Mouse (Mus musculus): ENCODE data around the gene Smndc1. TPM values are rescaled to one million over a fixed set of nuclear protein-coding genes. Genes with fewer than 3 reads are reported as not detected.

Smndc1 gene
- polyA plus RNA-seq, 1 experiment from 2014 or later: 41.2 TPM

DNA sequence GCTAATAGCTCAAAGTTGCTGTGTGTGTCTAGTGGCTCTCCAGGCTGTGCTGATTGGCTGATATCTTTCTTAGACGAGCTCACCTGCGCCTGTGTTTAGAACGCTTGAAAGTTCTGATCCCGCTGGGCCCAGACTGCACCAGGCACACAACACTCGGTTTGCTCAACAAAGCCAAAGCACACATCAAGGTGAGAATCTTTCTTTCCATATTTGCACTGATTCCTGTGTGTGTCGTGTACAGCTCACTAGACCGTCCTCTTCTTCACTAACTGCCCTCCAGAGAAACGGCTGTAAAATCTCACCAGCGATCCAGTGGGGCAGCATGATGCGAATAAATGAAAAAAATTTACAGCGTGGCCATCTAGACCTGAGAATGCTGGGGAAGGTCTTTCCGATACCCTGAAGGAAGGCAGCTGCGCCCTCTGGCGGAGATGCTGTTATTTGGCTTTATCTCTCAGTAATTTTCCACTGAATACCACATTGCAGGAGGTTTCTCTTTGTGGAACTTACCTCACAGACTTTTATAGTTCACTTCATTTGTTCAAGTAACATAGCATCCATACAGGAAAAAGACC lies 20.8 kb downstream of the Smndc1 start:
- Histone ChIP-seq H3K27ac (no peak overlapping the region), H3K4me1 (peaks cover 24% of the 10 kb centered on the region; the same call in 1 of the 2 replicates), H3K27me3 (ENCODE audit: low read depth, poor library complexity, severe bottlenecking) (no peaks in the 10 kb centered on the region), H3K4me3 (no peak overlapping the region), H3K9me3 (replicated peaks) (no peaks in the 10 kb centered on the region), H3K36me3 (peaks cover 39% of the 10 kb centered on the region)
- DNase-seq (ENCODE audit: low spot score): peak; percentile 87
- WGBS: 40% methylated on average over 14 of the region's 14 CpGs

- Histone ChIP-seq H3K27ac (no peak overlapping the region), H3K4me3 (no peak overlapping the region), H3K9me3 (replicated peaks) (no peaks in the 10 kb centered on the region), H3K4me1 (peaks cover 24% of the 10 kb centered on the region; the same call in 1 of the 2 replicates), H3K36me3 (peaks cover 24% of the 10 kb centered on the region), H3K27me3 (ENCODE audit: low read depth, poor library complexity, severe bottlenecking) (no peaks in the 10 kb centered on the region)
- DNase-seq (ENCODE audit: low spot score): no peak
- WGBS: 90% methylated on average over 7 of the region's 7 CpGs
Measured at GRCm38 (mm10) chr19:53366881-53367280, 23.5 kb downstream of the Smndc1 start.

GRCm38 (mm10) chr19:53366057-53366775 lies 24.2 kb downstream of the Smndc1 start:
- Histone ChIP-seq H3K9me3 (replicated peaks) (no peaks in the 10 kb centered on the region), H3K36me3 (peaks cover 17% of the 10 kb centered on the region), H3K4me3 (no peak overlapping the region), H3K27ac (no peak overlapping the region), H3K27me3 (ENCODE audit: low read depth, poor library complexity, severe bottlenecking) (no peaks in the 10 kb centered on the region), H3K4me1 (peaks cover 20% of the 10 kb centered on the region; the same call in 1 of the 2 replicates)
- DNase-seq (ENCODE audit: low spot score): peak; percentile 12
- 86% methylated on average over 11 of the region's 11 CpGs for WGBS

DNA sequence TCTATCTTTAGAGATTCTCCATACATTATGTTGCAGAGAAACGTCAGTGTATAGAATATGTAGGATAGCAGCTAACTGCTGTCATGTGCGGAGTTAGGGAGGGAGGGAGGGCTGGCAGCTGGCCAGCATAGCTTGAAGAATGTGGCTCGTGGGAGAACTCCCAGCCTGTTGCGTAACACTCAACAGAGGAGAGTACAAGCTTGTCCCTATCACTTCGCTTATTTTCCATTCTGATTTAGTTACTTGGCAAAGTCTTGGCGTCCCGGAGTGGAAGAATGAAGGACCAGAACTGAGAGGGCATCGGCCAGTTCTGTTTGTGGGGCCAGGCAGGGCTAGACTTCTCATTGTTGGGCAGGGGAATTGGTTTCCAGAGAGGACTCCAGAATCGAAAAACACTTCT lies 25.4 kb downstream of the Smndc1 start:
- no peak overlapping the region for H3K27ac ChIP-seq
- H3K4me3 ChIP-seq: no peak overlapping the region
- peak; percentile 31 for DNase-seq (ENCODE audit: low spot score)
- no peaks in the 10 kb centered on the region for H3K27me3 ChIP-seq (ENCODE audit: low read depth, poor library complexity, severe bottlenecking)
- H3K36me3 ChIP-seq: peaks cover 10% of the 10 kb centered on the region
- peaks cover 13% of the 10 kb centered on the region; the same call in 1 of the 2 replicates for H3K4me1 ChIP-seq
- WGBS: 78% methylated on average over 9 of the region's 9 CpGs
- H3K9me3 ChIP-seq (replicated peaks): no peaks in the 10 kb centered on the region

DNA sequence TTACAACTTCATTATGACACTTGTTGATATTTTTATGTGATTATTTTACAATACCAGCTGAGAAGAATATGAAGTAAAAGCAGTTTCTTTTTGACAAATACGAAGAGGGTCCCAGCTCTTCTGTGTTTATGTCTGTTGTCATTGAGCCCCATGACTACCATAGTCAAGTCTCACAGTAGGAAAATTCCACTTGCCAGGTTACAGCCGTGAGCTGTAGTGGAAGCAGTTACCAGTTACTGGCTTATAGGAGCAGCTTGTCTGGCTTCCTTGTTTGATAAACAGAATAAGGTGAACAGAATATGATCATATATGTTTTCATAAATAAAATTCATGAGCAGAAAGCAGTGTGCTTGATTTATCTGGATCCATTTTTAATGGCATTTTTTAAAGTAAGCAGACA lies 25.8 kb downstream of the Smndc1 start:
- H3K4me3 ChIP-seq: no peak overlapping the region
- H3K9me3 ChIP-seq (replicated peaks): no peaks in the 10 kb centered on the region
- H3K4me1 ChIP-seq: peaks cover 12% of the 10 kb centered on the region; the same call in 1 of the 2 replicates
- DNase-seq (ENCODE audit: low spot score): no peak
- H3K27me3 ChIP-seq (ENCODE audit: low read depth, poor library complexity, severe bottlenecking): no peaks in the 10 kb centered on the region
- no peak overlapping the region for H3K27ac ChIP-seq
- 95% methylated on average over 2 of the region's 2 CpGs for WGBS
- H3K36me3 ChIP-seq: peaks cover 10% of the 10 kb centered on the region

- no peak for DNase-seq (ENCODE audit: low spot score)
- 0 out of 2 replicates have a peak, but pooled peaks cover 3% of the 10 kb centered on the region for H3K4me1 ChIP-seq
- H3K9me3 ChIP-seq (replicated peaks): no peaks in the 10 kb centered on the region
- no peaks in the 10 kb centered on the region for H3K27me3 ChIP-seq (ENCODE audit: low read depth, poor library complexity, severe bottlenecking)
- H3K4me3 ChIP-seq: no peak overlapping the region
- 46% methylated on average over 2 of the region's 2 CpGs for WGBS
- no peak overlapping the region for H3K27ac ChIP-seq
- H3K36me3 ChIP-seq: peaks cover 10% of the 10 kb centered on the region
Measured at GRCm38 (mm10) chr19:53362967-53363366, 27.4 kb downstream of the Smndc1 start.

DNA sequence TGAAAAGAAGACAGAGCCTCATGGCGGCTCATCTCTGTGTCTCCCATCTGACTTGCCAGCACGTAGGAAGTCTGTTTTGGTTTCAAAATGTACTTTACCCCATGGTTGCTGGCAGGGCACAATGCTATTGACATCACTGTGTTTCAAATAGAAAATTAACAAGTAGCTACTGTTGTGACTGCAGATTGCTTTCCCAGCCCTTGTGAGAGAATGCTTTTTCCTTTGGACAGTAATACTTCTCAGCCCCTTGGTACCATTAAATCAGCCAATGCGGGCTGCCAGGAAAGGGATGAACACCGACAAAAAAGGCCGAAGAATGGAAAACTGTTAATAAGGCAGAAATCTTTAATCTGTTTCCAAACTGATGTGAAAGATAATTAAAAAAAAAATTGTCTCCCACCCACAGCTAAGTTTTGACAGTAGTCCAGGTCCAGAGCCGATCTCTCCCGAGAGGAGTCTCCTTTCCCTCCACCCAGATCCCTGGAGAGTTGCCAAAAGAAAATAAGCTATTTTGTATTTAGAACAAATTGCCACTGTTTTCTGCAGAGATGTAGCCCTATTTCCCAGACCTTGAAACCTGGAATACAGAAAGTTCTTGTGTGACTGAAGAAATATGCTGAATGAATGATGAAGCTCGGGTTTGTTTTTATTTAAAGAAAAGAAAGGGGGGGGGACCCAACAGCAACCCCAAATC lies 30.0 kb downstream of the Smndc1 start:
- Histone ChIP-seq H3K27ac (no peak overlapping the region), H3K36me3 (peaks cover 17% of the 10 kb centered on the region), H3K4me3 (no peak overlapping the region), H3K9me3 (replicated peaks) (no peaks in the 10 kb centered on the region), H3K4me1 (0 out of 2 replicates have a peak, but pooled peaks cover 3% of the 10 kb centered on the region), H3K27me3 (ENCODE audit: low read depth, poor library complexity, severe bottlenecking) (no peaks in the 10 kb centered on the region)
- DNase-seq (ENCODE audit: low spot score): no peak
- WGBS: 91% methylated on average over 8 of the region's 8 CpGs

DNA sequence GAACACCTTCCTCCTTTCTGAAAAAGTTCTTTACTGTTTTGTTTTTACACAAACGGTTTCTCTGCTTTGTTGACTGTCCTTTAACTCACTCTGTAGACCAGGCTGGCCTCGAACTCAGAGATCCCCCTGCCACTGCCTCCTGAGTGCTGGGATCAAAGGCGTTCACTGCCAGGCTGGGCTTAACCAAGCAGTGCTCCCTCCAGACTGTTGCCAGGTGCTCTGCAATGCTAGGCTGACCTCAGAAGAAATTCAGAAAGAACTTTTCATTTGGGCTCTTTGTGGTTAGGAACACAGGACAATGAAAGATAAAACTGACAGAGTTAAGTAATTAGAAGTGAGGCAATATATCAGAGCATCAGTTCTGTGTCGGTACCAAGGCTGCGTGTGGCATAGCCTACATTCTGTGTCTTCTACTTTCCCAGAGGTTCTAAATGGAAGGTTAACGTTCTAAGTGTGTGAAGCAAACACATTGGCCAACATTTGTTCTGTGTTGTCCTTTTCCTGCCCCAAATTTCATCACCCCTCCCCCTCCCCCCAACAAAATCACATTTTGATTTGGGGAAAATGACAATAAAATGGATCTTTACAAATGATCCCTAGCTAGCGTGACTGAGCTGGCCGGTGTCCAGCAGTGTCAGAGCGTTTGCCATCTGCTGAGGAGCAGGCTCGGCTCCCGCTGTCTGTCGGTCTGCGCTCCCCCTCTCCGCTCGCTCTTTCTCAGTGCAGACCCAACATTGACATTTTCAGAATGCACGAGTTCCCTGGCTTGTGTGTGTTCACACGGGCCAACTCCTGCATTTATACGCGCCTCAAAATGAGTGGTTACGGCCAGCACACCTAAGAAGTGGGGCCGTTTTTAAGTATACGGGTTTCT lies 31.0 kb downstream of the Smndc1 start:
- no peak overlapping the region for H3K4me3 ChIP-seq
- no peaks in the 10 kb centered on the region for H3K9me3 ChIP-seq (replicated peaks)
- DNase-seq (ENCODE audit: low spot score): no peak
- no peaks in the 10 kb centered on the region for H3K4me1 ChIP-seq
- 85% methylated on average over 22 of the region's 22 CpGs for WGBS
- H3K36me3 ChIP-seq: peaks cover 17% of the 10 kb centered on the region
- H3K27ac ChIP-seq: no peak overlapping the region
- no peaks in the 10 kb centered on the region for H3K27me3 ChIP-seq (ENCODE audit: low read depth, poor library complexity, severe bottlenecking)

DNA sequence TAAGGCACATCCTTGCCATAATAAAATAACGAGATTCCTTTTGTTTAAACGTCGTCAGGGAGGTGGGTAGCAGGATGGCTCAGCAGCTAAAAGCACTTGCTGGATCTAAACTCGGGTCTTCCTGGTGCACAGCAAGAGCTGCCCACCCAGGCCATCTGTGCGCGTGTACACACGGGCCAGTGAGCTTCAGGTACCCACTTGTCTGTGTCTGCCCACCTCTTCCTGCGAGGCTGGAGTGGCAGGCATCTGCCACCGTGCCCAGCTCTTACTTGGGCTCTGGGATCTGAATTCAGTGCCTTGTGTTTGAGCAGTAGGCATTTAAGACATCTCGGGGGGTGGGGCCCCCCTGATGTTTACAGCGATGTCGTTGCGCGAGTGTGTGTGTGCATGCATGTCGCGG lies 35.3 kb downstream of the Smndc1 start:
- DNase-seq (ENCODE audit: low spot score): no peak
- no peak overlapping the region for H3K4me3 ChIP-seq
- no peak overlapping the region for H3K27ac ChIP-seq

GRCm38 (mm10) chr19:53354271-53355000 lies 35.9 kb downstream of the Smndc1 start:
- no peaks in the 10 kb centered on the region for H3K4me1 ChIP-seq
- H3K27me3 ChIP-seq (ENCODE audit: low read depth, poor library complexity, severe bottlenecking): no peaks in the 10 kb centered on the region
- 86% methylated on average over 7 of the region's 7 CpGs for WGBS
- DNase-seq (ENCODE audit: low spot score): no peak
- H3K9me3 ChIP-seq (replicated peaks): no peaks in the 10 kb centered on the region
- peaks cover 29% of the 10 kb centered on the region for H3K36me3 ChIP-seq
- no peak overlapping the region for H3K27ac ChIP-seq
- H3K4me3 ChIP-seq: no peak overlapping the region

More for the DNA sequence above, 35.3 kb downstream of the Smndc1 start:
- no peaks in the 10 kb centered on the region for H3K27me3 ChIP-seq (ENCODE audit: low read depth, poor library complexity, severe bottlenecking)
- no peaks in the 10 kb centered on the region for H3K9me3 ChIP-seq (replicated peaks)
- no peaks in the 10 kb centered on the region for H3K4me1 ChIP-seq
- WGBS: 91% methylated on average over 16 of the region's 16 CpGs
- peaks cover 23% of the 10 kb centered on the region for H3K36me3 ChIP-seq

DNA sequence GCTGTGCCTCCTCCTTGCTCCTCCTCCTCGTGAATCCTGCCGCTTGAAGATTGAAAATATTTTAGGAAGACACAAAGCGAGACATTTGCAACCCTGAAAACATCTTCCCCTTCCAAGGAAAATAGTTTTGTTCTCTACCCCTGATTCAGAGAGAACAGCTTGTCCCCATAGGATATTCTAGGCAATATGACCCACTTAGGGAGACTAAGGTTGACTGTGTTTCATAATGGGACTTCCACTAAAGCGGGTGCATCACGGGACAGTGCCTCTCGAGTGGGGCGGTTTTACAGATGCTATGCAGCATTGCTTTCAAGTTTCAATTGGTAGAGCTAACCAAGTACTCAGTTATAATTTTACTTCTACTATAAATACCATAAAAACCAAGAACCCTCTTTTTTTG lies 36.5 kb downstream of the Smndc1 start:
- Histone ChIP-seq H3K27ac (no peak overlapping the region), H3K9me3 (replicated peaks) (no peaks in the 10 kb centered on the region), H3K36me3 (peaks cover 34% of the 10 kb centered on the region), H3K27me3 (ENCODE audit: low read depth, poor library complexity, severe bottlenecking) (no peaks in the 10 kb centered on the region), H3K4me3 (no peak overlapping the region), H3K4me1 (no peaks in the 10 kb centered on the region)
- no peak for DNase-seq (ENCODE audit: low spot score)
- 94% methylated on average over 7 of the region's 7 CpGs for WGBS

DNA sequence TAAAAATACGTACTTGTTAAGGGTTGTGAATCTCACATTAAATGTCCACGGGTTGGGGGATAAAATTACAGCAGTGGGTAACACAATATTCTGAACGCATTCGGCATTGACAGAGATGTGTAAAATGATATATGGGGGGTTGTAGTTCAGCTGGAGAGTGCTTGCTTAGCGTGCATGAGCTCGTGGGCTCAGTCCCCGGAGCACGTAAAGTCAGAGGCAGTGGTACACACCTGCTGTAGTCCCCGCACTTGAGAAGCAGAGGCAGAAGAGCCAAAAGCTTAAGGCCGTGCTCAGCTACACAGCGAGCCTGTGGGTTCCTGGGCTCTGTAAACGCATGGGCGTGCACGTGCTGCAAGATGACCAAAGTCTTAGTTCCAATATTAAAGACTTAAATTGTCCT lies 44.6 kb downstream of the Smndc1 start:
- no peak for DNase-seq (ENCODE audit: low spot score)
- Histone ChIP-seq H3K27me3 (ENCODE audit: low read depth, poor library complexity, severe bottlenecking) (no peaks in the 10 kb centered on the region), H3K4me3 (no peak overlapping the region), H3K9me3 (replicated peaks) (no peaks in the 10 kb centered on the region), H3K27ac (no peak overlapping the region), H3K36me3 (peaks cover 30% of the 10 kb centered on the region), H3K4me1 (peaks cover 18% of the 10 kb centered on the region)
- WGBS: 86% methylated on average over 14 of the region's 14 CpGs

All from limb, embryonic 10.5 days (tissue).